Mouse (Mus musculus) 3134 (cell line): ENCODE measurements around the gene Fh1.

ENCODE experiments used
- DNase-seq: peaks from one replicate; pipeline ENCODE4 v3.0.0-alpha.2; 2011; ENCODE audit warnings: low spot score; ENCODE audit not compliant: insufficient read length; ENCODE audit errors: extremely low read depth

Fh1 gene

DNA sequence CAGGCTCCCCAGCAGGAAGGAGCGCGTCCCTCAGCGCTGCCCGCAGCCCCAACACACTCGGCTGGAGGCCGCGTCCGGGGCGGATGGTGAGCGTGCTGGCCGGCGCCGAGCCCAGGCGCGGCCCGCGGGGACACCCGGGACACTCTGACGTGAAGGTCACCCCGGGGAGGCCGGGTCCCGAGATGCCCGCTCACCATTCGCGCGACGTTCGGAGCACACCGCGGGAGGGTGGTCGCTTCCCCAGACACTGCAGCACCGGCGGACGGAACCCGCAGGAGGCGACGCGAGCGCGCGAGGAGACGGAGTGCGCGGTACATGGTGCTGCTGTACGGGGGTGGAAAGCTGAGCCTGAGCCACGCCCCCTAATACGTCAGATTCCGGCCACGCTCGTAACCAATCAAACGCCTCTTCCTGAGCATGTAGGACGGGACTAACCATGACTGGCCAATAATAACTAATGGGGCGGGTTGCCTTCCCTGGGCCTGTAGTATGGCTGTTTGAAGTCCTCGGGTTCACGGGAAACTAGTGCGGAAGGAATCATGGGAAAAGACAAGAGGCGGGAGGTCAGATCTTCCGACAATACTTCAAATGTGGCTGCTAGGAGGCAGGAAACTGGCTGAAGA, at the start of gene Fh1:
Gene Fh1 (minus strand): TSS at position 379 of the 623 bp plus-strand sequence.
- DNase-seq, result peak; percentile 91

DNA sequence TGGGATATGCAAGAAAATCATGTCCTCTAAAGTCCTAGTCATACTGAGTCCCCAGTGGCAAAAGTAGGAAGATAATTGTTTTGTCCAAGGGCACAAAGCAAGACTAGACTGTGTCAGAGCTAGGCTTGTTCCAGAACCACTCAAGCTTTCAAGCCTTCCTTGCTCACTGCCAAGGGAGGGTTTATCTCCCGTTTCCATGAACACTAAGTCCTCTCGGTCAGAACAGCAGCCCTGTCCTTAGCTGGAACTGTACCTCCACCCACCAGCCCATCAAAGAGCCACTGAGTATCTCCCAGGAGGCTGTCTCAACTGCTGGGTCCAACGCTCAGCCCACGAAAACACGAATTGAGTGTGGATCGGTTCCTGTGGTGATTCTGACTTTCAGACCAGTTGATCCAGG, 49.7 kb upstream of the Fh1 start:
- no peak for DNase-seq

DNA sequence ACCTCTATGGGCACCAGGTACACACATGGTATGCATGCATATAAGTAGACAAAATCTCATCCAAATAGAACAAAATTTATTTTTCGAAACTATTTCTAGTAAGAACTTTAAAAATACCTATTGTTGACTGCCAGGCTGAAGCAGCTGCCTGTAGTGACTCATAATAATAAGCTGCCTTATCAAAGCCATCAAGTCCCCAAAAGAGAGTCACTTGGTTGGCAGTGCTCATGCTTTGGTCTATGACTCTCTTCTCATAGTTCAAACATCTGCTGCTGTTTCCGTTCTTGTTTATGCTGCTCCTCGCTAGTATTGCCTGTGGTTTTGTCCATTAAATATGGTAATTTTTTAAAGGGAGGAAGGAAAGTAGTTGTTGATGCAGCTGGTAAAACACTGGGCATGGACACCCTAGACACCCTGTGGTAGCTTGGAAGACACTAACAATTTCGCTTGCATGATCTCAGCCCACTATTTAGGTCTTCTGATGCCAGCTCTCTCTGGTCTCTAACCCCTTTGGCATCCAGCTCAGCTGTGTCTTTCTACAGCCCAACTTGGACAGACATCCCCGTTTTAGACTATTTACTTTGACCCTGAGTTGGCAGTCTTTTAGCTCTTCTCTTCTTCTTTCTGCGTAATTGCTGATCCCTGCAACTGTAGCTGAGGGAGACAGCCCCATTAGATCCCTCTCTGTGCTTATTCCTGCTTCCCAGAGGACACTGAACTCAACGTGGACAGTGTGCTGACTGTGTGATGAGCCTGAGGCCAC, 48.3 kb upstream of the Fh1 start:
- DNase-seq, result no peak

- DNase-seq, result no peak
Observed at GRCm38 (mm10) chr1:175671626-175672025, 46.2 kb upstream of the Fh1 start.

- DNase-seq, result peak; percentile 35
Observed at GRCm38 (mm10) chr1:175670042-175670441, 44.6 kb upstream of the Fh1 start.

DNA sequence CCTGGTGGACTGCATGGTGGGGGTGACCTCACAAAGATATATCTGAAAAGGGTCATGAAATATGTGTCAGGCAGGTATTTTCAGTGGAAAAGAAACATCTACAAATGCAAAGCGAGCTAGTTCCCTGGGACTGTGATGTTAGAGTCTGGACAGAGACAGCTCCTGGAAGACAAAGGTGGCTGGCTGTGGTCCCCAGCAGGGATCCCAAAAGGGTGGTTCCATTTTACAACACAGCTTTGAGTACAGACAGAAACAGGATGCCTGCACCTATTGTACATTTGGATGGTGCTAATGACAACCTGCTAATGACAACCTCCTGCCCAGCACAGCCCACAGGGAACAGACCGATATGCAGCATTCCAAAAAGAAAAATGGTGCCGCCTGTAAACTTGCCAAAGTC, 44.0 kb upstream of the Fh1 start:
- no peak for DNase-seq

GRCm38 (mm10) chr1:175668666-175669405, 43.4 kb upstream of the Fh1 start:
- no peak for DNase-seq

DNA sequence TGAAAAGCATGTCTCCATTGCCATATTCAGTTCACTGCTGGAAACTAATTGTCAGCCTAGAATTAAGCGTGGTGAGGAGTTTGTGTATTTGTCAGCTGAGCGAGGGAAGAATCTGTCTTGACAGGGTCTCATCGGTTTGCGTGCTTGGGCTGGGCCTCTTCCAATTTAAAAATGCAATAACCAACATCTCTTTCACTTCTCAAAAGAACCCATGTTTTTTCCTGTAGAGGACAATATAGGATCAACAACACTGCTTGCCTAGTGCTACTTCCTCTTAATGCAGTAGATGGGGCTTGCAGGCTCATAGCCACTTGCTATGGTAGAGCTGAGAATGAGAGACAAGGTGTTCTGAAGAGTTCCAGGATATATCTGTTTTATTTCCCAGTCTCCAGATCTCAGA, 34.5 kb upstream of the Fh1 start:
- DNase-seq, result no peak

GRCm38 (mm10) chr1:175648615-175649014, 23.2 kb upstream of the Fh1 start:
- DNase-seq, result no peak

DNA sequence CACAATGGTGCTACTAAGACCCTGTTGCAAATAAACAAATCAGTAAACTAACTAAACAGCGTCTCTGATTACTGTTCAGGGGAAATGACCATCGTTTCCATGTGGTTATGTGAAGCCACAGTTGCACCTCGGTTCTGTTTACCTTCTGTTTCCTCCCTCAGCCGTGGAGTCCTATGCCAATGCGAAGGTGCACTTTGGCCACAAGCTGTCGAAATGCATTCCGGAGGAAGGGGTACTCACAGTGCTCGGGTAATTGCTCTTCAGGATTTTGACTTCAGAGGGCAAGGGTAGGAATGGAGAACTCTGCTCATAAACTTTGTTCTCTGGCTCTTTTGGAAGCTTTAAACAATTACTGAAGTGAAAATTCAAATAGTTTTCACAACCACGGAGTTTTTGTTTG, 21.5 kb upstream of the Fh1 start:
- no peak for DNase-seq

DNA sequence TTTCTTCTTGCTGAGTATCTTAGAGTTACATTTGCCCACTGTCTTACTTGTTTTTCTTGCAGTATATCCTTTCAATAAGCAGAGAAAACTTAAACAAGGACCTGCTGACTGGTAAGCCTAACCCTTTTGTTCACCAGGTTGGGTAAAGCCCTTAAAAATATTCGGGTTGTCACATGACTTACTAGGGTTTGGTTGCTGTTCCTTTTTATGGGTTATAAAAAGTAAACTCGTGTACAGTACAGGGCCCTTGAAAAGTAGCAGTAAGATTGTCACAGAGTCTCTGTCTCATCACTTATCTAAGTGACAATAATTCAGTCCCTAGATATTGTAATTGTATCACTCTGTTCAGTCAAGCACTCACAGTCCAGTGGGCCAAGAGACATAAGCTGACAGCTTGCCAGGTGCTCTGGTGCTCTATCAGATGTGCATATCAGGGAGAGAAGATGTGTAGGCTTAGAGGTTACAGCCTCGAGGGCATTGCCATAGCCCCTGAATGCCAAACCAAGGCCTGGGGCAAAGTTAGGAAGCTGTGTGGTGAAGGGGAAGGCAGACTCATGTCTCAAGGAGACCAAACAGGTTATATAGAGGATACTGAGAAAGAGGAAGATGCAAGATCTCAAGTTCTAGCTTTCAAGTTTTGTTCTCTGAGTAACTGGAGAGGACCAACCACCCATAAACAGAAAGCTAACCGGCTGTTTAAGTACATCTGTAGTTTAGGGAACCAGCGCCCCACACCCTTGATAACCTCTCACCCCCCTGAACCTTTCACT, 18.2 kb upstream of the Fh1 start:
- DNase-seq, result no peak

GRCm38 (mm10) chr1:175640435-175641150, 15.2 kb upstream of the Fh1 start:
- DNase-seq, result no peak

GRCm38 (mm10) chr1:175639072-175639471, 13.6 kb upstream of the Fh1 start:
- no peak for DNase-seq

DNA sequence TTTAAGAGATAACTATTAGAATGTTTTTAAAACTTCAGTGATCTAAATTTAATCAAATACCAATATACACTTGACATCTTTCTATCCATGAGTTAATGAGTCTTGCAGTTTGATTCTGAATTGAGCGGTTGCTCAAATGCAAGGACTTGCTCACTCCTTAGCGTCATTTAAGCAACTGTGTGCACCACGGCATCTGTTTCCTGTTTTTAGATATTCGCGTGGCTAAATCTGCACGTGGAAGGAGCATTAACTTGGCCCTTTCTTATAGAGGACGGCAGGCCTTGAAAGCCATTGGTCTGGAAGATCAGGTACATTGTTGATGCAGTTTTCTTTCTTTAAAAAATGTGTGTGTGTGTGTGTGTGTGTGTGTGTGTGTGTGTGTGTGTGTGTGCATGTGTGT, 12.2 kb upstream of the Fh1 start:
- DNase-seq, result no peak

DNA sequence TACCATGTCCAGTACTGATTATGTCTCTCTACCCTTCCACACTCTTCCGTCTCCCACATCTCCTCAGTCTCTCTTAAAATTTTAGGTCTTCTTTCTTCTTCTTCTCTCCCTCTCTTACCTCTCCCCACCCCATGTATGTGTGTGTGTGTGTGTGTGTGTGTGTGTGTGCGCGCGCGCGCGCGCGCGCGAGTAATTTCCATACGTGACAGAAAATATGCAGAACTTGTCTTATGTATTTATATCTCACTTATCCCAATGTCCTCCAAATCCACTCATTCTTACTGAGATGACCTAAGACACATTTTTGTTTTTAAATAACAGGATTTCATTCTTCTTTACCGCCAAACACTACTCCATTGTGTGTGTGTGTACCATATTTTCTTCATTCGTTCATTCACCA, 7.0 kb upstream of the Fh1 start:
- no peak for DNase-seq

GRCm38 (mm10) chr1:175631721-175632221, 6.3 kb upstream of the Fh1 start:
- DNase-seq, result no peak

GRCm38 (mm10) chr1:175631080-175631479, 5.6 kb upstream of the Fh1 start:
- DNase-seq, result no peak

DNA sequence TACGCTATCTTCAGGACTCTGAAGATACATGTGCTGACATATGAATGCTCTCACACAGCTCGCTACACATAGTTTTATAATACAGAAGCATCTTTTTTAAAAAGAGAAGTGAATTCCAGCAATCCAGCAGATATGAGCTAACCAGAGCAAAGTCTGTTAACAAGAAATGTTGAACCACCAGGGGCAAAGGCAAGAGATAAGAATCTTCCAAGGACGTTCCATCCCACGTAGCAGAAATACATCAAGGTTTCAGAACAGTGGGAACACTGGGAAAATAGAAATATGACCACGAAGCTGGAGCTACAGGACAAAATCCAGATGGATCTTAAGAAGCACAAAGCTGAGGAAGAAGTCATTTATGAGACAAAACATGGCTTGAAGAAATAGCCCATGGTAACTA, 4.9 kb upstream of the Fh1 start:
- no peak for DNase-seq

DNA sequence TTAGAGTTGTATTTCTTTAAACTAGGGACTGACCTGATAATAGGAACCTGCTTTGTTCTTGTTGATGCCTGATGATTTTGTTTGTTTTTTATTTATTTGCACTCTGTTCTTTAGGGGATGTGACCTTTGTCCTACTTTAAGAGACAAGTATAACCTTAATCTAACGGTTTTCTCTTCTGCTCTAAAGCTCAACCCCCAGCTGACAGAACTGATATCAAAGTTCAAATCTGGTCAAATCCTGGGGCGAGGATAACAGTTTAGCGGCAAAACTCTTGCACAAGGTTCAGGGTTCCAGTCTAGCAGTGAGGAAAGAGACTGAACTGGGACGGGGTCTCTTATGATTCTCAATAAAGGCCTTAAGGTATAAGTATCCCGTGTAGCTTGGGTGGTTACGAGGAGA, 3.8 kb upstream of the Fh1 start:
- no peak for DNase-seq

DNA sequence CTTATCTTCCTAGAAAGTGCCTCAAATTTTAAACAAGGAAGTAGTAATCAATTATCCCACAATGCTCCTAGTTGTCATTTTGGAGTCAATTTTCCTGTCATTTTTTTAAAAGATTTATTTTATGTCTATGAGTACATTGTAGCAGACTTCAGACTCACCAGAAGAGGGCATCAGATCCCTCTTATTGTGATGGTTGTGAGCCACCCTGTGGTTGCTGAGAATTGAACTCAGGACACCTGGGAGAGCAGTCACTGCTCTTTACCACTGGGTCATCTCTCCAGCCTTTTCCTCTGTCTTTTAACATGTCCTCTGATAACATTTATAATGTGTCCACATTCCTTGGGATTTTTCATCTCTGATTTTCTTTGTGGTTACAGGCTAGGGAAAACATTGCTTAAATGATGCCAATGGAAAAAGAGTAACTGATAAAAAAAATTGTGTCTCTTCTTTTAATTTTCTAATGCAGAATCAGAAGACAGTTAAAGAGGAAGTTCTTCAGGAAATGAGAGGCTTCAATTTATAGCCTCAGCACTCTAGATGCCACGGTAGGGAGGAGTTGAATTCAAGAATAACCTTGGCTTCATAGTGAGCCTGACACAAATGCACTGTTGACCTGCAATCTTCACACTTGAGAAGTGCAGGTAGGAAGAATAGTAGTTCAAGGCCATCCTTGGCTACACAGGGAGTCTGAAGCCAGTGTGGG, 706 bp upstream of the Fh1 start:
- peak; percentile 26 for DNase-seq
